Mouse (Mus musculus): ENCODE data around the gene Morn5. TPM values are rescaled to one million over a fixed set of nuclear protein-coding genes. Genes with fewer than 3 reads are reported as not detected.

Gene Morn5
- polyA plus RNA-seq, 1 experiment from 2014 or later: 3.4 TPM

DNA sequence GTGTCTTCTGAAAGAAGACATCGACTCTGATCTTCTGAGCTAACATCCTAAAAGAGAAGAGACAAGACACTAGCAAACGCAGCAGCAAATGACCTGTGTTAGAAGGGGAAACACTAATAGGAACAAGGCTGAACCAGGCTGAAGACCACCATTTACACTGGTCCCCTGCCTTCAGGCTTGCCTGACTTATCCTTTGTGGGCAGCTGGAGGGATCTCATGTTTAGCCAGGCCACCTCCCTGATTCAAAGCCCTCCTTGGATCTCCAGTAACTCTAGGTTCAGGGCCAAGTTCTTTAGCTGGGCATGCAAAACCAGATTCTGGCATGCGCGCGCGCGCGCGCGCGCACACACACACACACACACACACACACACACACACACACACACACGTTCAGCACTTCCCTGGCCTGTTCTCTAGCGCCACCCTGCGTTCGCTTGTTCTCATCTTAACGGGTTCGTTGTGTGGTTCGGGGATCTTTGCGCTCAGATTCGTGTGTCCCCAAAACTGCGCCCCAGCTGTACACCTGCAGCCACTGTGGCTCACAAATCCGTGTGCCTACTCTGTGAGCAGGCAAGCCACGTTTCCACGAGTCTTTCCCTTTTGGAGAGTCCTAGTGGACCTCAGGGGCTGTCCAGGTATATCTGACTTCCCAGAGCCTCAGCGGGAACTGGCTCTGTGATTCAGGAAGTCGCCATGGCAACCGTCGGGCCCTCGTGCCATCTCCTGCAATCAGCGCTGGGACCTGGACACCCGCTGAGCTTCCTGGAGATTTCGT lies 27.7 kb upstream of the Morn5 start:
- Histone ChIP-seq H3K27ac (ENCODE audit: low read depth, low read length) (no peak overlapping the region), H3K4me1 (ENCODE audit: control insufficient read depth, insufficient read depth, low read length) (no peaks in the 10 kb centered on the region), H3K27me3 (replicated peaks; ENCODE audit: control insufficient read depth, insufficient read depth, low read length) (no peaks in the 10 kb centered on the region), H3K9ac (ENCODE audit: low read length) (peak overlapping the region; percentile 35; the same call in 1 of the 2 replicates), H3K4me3 (ENCODE audit: low read depth, low read length) (peak overlapping the region; percentile 18), H3K9me3 (replicated peaks; ENCODE audit: control insufficient read depth, low read length) (no peaks in the 10 kb centered on the region), H3K36me3 (ENCODE audit: control insufficient read depth, insufficient read depth, low read length) (no peaks in the 10 kb centered on the region), H3K4me2 (ENCODE audit: low read length) (peak overlapping the region; percentile 50)
- peak; percentile 88 for DNase-seq (ENCODE audit: low spot score)
- peak; percentile 70 for ATAC-seq
- 6% methylated on average over 32 of the region's 32 CpGs for WGBS

DNA sequence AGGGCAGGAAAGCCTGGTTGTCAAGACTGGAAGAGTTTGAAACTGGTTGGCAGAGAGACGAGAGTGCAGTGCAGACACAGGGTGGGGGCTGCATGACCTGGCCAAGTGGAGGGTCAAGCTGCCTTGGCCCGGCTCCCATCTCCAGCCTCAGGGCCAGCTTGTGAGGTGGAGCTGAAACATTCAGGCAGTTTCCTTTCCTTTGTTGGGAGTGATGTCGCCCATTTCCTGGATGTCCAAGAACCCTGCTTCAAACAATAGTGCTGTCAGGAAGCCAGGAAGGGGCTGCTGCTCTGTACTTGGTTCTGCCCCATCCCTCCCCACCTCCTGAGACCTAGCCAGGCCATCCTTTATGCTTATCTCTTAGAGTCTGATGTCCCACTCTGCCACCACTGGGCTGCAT lies 26.0 kb upstream of the Morn5 start:
- ATAC-seq: no peak
- Histone ChIP-seq H3K4me1 (ENCODE audit: control insufficient read depth, insufficient read depth, low read length) (no peaks in the 10 kb centered on the region), H3K27me3 (replicated peaks; ENCODE audit: control insufficient read depth, insufficient read depth, low read length) (no peaks in the 10 kb centered on the region), H3K9ac (ENCODE audit: low read length) (no peak overlapping the region), H3K9me3 (replicated peaks; ENCODE audit: control insufficient read depth, low read length) (no peaks in the 10 kb centered on the region), H3K36me3 (ENCODE audit: control insufficient read depth, insufficient read depth, low read length) (no peaks in the 10 kb centered on the region), H3K4me3 (ENCODE audit: low read depth, low read length) (no peak overlapping the region), H3K27ac (ENCODE audit: low read depth, low read length) (no peak overlapping the region), H3K4me2 (ENCODE audit: low read length) (no peak overlapping the region)
- no peak for DNase-seq (ENCODE audit: low spot score)
- 71% methylated on average over 3 of the region's 3 CpGs for WGBS

DNA sequence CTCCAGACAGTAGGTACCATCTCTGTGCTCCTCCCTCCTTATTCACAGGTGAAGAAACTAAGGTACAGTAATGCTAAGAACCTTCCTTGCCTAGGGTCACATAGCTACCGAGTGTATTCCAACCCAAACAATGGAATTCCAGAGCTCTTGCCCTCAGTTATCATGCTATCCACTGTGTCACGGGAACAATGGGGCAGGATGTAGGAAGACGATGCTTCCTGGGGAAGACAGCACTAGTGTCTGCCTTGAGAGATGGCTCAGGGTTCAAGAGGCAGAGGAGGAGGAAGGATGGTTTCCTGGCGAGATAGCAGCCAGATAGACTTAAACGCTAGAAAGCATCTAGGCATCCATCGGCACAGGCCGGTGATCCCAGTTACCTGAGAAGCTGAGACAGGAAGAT lies 16.4 kb upstream of the Morn5 start:
- no peaks in the 10 kb centered on the region for H3K9me3 ChIP-seq (replicated peaks; ENCODE audit: control insufficient read depth, low read length)
- ATAC-seq (no peak), DNase-seq (ENCODE audit: low spot score) (no peak)
- no peaks in the 10 kb centered on the region for H3K4me1 ChIP-seq (ENCODE audit: control insufficient read depth, insufficient read depth, low read length)
- H3K4me2 ChIP-seq (ENCODE audit: low read length): no peak overlapping the region
- H3K36me3 ChIP-seq (ENCODE audit: control insufficient read depth, insufficient read depth, low read length): peaks cover 28% of the 10 kb centered on the region
- 91% methylated on average over 7 of the region's 7 CpGs for WGBS
- no peak overlapping the region for H3K27ac ChIP-seq (ENCODE audit: low read depth, low read length)
- H3K4me3 ChIP-seq (ENCODE audit: low read depth, low read length): no peak overlapping the region
- H3K27me3 ChIP-seq (replicated peaks; ENCODE audit: control insufficient read depth, insufficient read depth, low read length): no peaks in the 10 kb centered on the region
- no peak overlapping the region for H3K9ac ChIP-seq (ENCODE audit: low read length)

DNA sequence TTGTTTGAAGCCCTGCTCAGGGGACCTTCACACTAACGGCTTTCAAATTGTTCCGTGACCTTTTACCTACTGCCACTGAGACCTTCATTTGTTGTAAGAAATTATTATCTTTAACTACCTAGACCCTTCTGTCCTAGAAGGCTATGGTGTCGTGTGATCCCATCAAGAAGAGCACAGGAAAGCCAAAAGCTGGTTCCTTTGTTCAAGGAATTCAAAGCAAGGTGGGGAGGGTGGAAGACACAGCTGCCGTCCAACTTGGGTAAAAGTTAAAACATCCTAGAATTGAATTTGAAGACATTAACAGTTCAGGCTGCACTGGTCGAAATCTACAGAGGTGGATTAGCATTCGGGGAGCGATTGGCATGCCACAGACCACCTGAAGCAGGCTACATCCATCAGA lies 15.3 kb upstream of the Morn5 start:
- Histone ChIP-seq H3K9ac (ENCODE audit: low read length) (no peak overlapping the region), H3K27ac (ENCODE audit: low read depth, low read length) (no peak overlapping the region), H3K36me3 (ENCODE audit: control insufficient read depth, insufficient read depth, low read length) (peaks cover 38% of the 10 kb centered on the region), H3K4me2 (ENCODE audit: low read length) (no peak overlapping the region), H3K9me3 (replicated peaks; ENCODE audit: control insufficient read depth, low read length) (no peaks in the 10 kb centered on the region), H3K27me3 (replicated peaks; ENCODE audit: control insufficient read depth, insufficient read depth, low read length) (no peaks in the 10 kb centered on the region), H3K4me1 (ENCODE audit: control insufficient read depth, insufficient read depth, low read length) (no peaks in the 10 kb centered on the region), H3K4me3 (ENCODE audit: low read depth, low read length) (no peak overlapping the region)
- WGBS: 81% methylated on average over 7 of the region's 7 CpGs
- ATAC-seq (no peak), DNase-seq (ENCODE audit: low spot score) (no peak)

DNA sequence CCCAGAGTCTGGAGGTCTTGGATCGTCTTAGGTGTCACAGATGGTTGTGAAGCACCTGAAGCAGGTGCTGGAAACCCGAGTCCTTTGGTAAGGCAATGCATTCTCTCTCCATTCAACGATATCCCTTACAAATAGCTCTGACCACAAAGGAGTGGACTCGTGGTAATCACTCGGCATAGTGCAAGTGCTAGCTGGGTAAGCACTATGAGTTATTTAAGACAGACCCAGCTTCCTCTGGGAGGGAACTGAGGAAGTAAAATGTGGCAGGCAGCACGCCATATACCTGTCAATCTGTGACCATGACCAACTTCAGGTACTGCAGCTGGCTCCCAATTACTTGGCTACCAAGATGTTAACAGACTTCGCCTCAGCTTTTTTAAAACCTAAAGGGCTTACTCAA lies 14.4 kb upstream of the Morn5 start:
- no peaks in the 10 kb centered on the region for H3K4me1 ChIP-seq (ENCODE audit: control insufficient read depth, insufficient read depth, low read length)
- 89% methylated on average over 7 of the region's 7 CpGs for WGBS
- no peak overlapping the region for H3K27ac ChIP-seq (ENCODE audit: low read depth, low read length)
- DNase-seq (ENCODE audit: low spot score): no peak
- no peaks in the 10 kb centered on the region for H3K9me3 ChIP-seq (replicated peaks; ENCODE audit: control insufficient read depth, low read length)
- H3K36me3 ChIP-seq (ENCODE audit: control insufficient read depth, insufficient read depth, low read length): peaks cover 47% of the 10 kb centered on the region
- H3K4me3 ChIP-seq (ENCODE audit: low read depth, low read length): no peak overlapping the region
- no peaks in the 10 kb centered on the region for H3K27me3 ChIP-seq (replicated peaks; ENCODE audit: control insufficient read depth, insufficient read depth, low read length)
- no peak overlapping the region for H3K4me2 ChIP-seq (ENCODE audit: low read length)
- no peak overlapping the region for H3K9ac ChIP-seq (ENCODE audit: low read length)
- no peak for ATAC-seq

DNA sequence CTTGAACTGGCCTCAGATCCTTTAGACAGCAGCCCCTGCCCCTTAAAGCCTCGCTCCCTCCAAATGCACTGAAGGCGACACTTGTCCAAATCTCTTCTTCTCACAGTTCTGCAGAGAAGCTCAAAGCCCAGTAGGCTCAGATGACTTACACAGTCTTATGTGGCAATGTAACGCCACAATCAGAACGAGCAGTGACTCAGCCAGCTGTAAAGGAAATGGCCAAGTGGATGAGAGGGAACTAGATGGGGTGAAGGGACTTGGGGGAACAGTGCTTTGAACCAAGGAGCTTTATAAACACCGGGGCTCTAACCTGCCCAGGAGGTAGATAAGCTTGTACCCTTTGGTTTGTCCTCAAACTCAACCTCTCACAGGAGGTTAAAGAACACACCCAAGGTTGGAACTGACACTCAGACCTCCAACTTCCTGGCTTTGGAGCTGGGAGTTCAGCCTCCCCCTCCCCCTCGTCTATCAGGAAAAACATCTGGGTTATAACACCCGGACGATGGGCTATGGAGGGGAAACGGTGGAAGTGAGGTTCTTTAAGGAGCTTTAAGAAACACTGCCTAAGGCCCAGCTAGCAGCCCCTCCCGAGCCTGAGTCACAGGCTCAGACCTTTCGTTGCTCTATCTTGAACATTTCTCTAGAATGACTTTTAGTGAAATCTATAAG lies 13.7 kb upstream of the Morn5 start:
- 89% methylated on average over 11 of the region's 11 CpGs for WGBS
- no peaks in the 10 kb centered on the region for H3K4me1 ChIP-seq (ENCODE audit: control insufficient read depth, insufficient read depth, low read length)
- no peaks in the 10 kb centered on the region for H3K27me3 ChIP-seq (replicated peaks; ENCODE audit: control insufficient read depth, insufficient read depth, low read length)
- DNase-seq (ENCODE audit: low spot score) (no peak), ATAC-seq (no peak)
- H3K4me3 ChIP-seq (ENCODE audit: low read depth, low read length): no peak overlapping the region
- no peak overlapping the region for H3K27ac ChIP-seq (ENCODE audit: low read depth, low read length)
- H3K9ac ChIP-seq (ENCODE audit: low read length): no peak overlapping the region
- no peak overlapping the region for H3K4me2 ChIP-seq (ENCODE audit: low read length)
- H3K9me3 ChIP-seq (replicated peaks; ENCODE audit: control insufficient read depth, low read length): no peaks in the 10 kb centered on the region
- peaks cover 49% of the 10 kb centered on the region for H3K36me3 ChIP-seq (ENCODE audit: control insufficient read depth, insufficient read depth, low read length)

DNA sequence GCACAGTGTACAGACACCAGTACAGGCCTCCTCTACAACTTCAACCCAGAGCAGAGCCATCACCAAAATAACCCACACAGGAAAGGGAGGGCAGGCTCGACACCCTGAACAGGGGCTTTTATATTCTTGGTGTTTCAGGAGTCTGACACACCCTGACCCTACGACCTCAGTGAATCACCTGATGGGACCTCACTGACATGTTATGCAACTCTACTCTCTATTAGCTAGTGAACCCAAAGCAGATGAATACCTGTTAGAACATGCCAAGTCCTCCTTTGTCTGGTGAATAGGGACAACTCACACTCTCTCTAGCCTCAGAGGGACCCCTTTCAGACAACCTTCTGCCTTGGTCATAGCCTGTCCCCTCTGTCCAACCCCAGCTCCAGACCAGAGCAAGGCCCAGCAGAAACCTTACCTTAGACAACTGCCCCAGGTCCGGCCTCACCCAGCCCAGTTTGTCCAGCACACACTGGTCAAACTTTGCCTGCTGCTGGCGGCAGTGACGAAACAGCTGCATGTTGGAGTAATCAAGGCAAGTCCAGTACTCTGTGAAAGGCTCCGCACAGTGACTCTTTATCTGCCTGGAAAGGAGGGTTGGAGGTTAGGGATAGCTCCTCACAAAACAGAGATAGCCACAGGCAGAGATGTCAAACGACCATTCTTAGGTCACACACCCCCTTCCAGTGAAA lies 9.8 kb upstream of the Morn5 start:
- H3K4me1 ChIP-seq (ENCODE audit: control insufficient read depth, insufficient read depth, low read length): no peaks in the 10 kb centered on the region
- H3K36me3 ChIP-seq (ENCODE audit: control insufficient read depth, insufficient read depth, low read length): peaks cover 62% of the 10 kb centered on the region
- DNase-seq (ENCODE audit: low spot score) (no peak), ATAC-seq (no peak)
- no peak overlapping the region for H3K4me3 ChIP-seq (ENCODE audit: low read depth, low read length)
- H3K9me3 ChIP-seq (replicated peaks; ENCODE audit: control insufficient read depth, low read length): no peaks in the 10 kb centered on the region
- no peak overlapping the region for H3K27ac ChIP-seq (ENCODE audit: low read depth, low read length)
- no peak overlapping the region for H3K4me2 ChIP-seq (ENCODE audit: low read length)
- 88% methylated on average over 7 of the region's 7 CpGs for WGBS
- H3K27me3 ChIP-seq (replicated peaks; ENCODE audit: control insufficient read depth, insufficient read depth, low read length): no peaks in the 10 kb centered on the region
- H3K9ac ChIP-seq (ENCODE audit: low read length): no peak overlapping the region

DNA sequence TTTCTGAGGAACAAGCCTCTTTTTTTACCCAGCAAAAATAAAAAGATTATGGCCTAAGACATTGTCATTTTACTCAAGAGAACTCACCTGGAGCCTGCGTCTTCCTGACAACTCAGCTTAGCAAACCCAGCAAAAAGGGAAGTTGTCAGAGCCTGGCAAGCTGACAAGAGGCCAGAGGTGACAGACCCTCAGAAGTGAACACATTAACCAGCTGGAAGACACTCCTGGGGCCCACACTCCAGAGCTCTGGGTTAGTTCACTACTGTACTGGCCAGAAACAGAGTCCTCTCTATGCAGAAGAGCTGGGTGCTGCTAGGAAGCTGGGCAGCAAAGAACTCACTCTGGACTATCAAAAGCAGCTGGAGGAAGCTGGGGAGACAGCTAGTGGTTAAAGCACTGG lies 8.4 kb upstream of the Morn5 start:
- Histone ChIP-seq H3K27me3 (replicated peaks; ENCODE audit: control insufficient read depth, insufficient read depth, low read length) (no peaks in the 10 kb centered on the region), H3K9me3 (replicated peaks; ENCODE audit: control insufficient read depth, low read length) (no peaks in the 10 kb centered on the region), H3K9ac (ENCODE audit: low read length) (no peak overlapping the region), H3K4me2 (ENCODE audit: low read length) (no peak overlapping the region), H3K4me1 (ENCODE audit: control insufficient read depth, insufficient read depth, low read length) (no peaks in the 10 kb centered on the region), H3K4me3 (ENCODE audit: low read depth, low read length) (no peak overlapping the region), H3K36me3 (ENCODE audit: control insufficient read depth, insufficient read depth, low read length) (peaks cover 54% of the 10 kb centered on the region), H3K27ac (ENCODE audit: low read depth, low read length) (no peak overlapping the region)
- ATAC-seq (no peak), DNase-seq (ENCODE audit: low spot score) (no peak)
- 86% methylated on average over 1 of the region's 1 CpGs for WGBS

DNA sequence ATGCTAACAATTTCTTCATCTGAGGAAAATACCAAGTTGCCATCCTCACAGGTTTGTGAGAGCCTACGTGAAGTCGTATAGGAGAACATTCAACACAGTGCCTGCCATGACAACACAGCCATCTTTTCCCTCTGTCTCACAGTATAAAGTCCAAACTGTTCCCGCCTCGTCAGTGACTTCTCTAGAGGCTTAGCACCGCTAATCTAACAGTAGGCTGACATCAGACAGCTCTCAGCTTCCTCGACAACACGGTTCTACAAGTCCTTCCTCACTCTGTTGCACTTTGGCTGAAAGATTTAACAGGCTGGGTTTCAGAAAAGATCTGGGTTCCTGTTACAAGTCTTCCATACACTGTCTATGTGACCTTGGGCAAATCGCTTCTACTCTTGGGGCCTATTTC lies 1.1 kb upstream of the Morn5 start:
- WGBS: 73% methylated on average over 8 of the region's 8 CpGs
- Histone ChIP-seq H3K9ac (ENCODE audit: low read length) (peak overlapping the region; percentile 85), H3K4me3 (ENCODE audit: low read depth, low read length) (peak overlapping the region; percentile 70), H3K4me1 (ENCODE audit: control insufficient read depth, insufficient read depth, low read length) (peaks cover 7% of the 10 kb centered on the region; the same call in 1 of the 2 replicates), H3K27me3 (replicated peaks; ENCODE audit: control insufficient read depth, insufficient read depth, low read length) (no peaks in the 10 kb centered on the region), H3K4me2 (ENCODE audit: low read length) (peak overlapping the region; percentile 63), H3K9me3 (replicated peaks; ENCODE audit: control insufficient read depth, low read length) (no peaks in the 10 kb centered on the region), H3K27ac (ENCODE audit: low read depth, low read length) (no peak overlapping the region), H3K36me3 (ENCODE audit: control insufficient read depth, insufficient read depth, low read length) (peaks cover 14% of the 10 kb centered on the region)
- ATAC-seq (no peak), DNase-seq (ENCODE audit: low spot score) (no peak)

All from forebrain, embryonic 14.5 days (tissue).